Mouse (Mus musculus) CD4-positive, CD25-positive, alpha-beta regulatory T cell, adult 9 weeks (primary cell): ENCODE measurements around the gene Tmem211. TPM values are rescaled to one million over a fixed set of nuclear protein-coding genes. Genes with fewer than 3 reads are reported as not detected.

ENCODE experiments used
- polyA plus RNA-seq: library from polyadenylated mRNA; unstranded; fragments of 100-300 nt; shearing (Covaris generic); gene quantifications from one replicate; pipeline ENCODE4 v1.2.1, GENCODE M21; 2017

Gene Tmem211
- polyA plus RNA-seq, result not detected

DNA sequence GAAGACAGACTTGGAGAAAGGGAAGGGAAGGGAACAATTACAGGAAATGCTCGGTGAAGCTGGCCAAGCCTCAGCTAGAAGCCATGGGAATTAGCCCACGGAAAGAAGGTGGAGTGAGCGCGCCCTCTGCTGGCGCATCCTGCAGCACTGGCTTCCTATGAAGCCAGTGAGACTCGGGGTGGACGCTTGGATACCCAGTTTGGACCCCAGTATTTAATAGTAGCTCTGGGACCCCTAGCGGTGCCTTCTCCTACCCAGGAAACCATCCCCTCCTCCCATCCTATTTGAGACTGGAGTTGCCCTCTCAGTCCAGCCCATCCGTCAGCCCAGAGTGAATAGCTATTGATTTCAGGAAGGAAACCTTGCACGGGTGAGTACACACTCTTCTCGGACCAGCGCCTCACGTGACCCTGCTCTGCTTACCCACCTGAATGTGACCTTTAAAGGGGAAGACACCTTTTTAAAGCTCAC, at the start of gene Tmem211:
Tmem211 (plus strand) TSS at position 278 of the 471 bp plus-strand sequence.

DNA sequence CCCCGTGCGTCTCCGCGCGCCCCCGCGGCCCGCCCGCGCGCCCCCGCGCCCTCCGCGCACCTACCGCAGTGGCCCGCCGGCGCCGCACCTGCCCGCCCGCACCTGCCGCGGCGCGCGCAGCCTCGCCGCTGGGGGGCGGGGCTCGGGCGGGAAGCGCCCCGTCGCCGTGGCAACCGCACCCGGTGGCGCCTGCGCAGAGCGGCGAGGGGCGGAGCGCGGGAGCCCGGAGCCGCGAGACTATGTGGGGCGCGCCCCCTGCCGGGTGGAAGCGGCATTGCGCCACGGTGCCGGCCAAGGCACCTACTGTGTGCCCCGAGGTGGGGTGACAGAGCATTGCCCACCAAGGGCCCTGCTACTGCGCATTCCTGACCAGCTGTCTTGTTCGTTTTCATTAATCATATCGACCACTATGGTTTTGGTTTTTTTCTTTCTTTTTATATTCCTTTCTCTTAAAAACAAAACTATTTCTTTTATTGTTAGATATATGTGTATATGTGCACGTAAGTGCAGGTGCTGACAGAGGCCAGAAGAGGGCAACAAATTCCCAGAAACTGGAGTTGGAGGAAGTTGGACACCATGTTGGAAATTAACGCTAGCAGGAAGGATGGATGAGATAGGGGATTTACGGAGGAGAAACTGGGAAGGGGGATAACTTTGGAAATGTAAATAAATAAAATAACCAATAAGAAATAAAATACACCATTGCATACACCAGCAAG, 5.4 kb upstream of the Tmem211 start, which contains the start of gene 2900026A02Rik:
2900026A02Rik (minus strand) TSS at position 90 of the 719 bp plus-strand sequence.

Other genes with a start within 250 kb of the Tmem211 start
- 0.12 TPM for gene Grk3, start 211.1 kb upstream of the Tmem211 start, polyA plus RNA-seq
- not detected for gene Crybb2, start 156.8 kb upstream of the Tmem211 start, polyA plus RNA-seq
- gene Crybb3, start 145.3 kb upstream of the Tmem211 start, polyA plus RNA-seq, result not detected
- gene 2900026A02Rik, start 5.7 kb upstream of the Tmem211 start, polyA plus RNA-seq, result 4.6 TPM
- not detected for gene Sgsm1, start 83.9 kb downstream of the Tmem211 start, polyA plus RNA-seq
- gene Aym1, start 130.4 kb downstream of the Tmem211 start, polyA plus RNA-seq, result not detected